Comparison of ENCODE assay signal across 8 mouse cellular contexts in genomic region chr12:103643336-103643735, GRCm38 (mm10). TPM values are rescaled to one million over a fixed set of nuclear protein-coding genes. Genes with fewer than 3 reads are reported as not detected.
DNase-seq lines count a peak whose midpoint lies in the region; ATAC-seq and TF ChIP-seq lines count a peak whose summit lies in the region.

No protein-coding gene starts in this region.

- H3K4me3 ChIP-seq in G1E (ENCODE audit: low read depth, low read length), result no peak overlapping the region
- H3K4me3 ChIP-seq in forebrain, embryonic 10.5 days, result no peak overlapping the region
- H3K4me3 ChIP-seq in hindbrain, postnatal 0 days (ENCODE audit: low read length), result no peak overlapping the region
- no peak overlapping the region for H3K4me3 ChIP-seq in midbrain, embryonic 11.5 days (ENCODE audit: low read depth, low read length)
- H3K4me3 ChIP-seq in small intestine, adult 2 months (ENCODE audit: low read depth, low read length), result no peak overlapping the region

- peaks cover 52% of the 10 kb centered on the region for H3K9me3 ChIP-seq in G1E (replicated peaks)
- no peaks in the 10 kb centered on the region for H3K9me3 ChIP-seq in forebrain, embryonic 10.5 days
- H3K9me3 ChIP-seq in hindbrain, postnatal 0 days (ENCODE audit: low read length), result no peaks in the 10 kb centered on the region
- no peaks in the 10 kb centered on the region for H3K9me3 ChIP-seq in midbrain, embryonic 11.5 days (ENCODE audit: control insufficient read depth, low read length)

- whole genome bisulfite sequencing in forebrain, embryonic 10.5 days, result 1% methylated on average over 2 of the region's 2 CpGs
- WGBS in hindbrain, postnatal 0 days, result 5% methylated on average over 2 of the region's 2 CpGs
- 0% methylated on average over 2 of the region's 2 CpGs for WGBS in midbrain, embryonic 11.5 days
- 0% methylated on average over 2 of the region's 2 CpGs for WGBS in small intestine, adult 2 months

- no peaks in the 10 kb centered on the region for H3K36me3 ChIP-seq in G1E (replicated peaks)
- no peaks in the 10 kb centered on the region for H3K36me3 ChIP-seq in forebrain, embryonic 10.5 days (replicated peaks)
- no peaks in the 10 kb centered on the region for H3K36me3 ChIP-seq in hindbrain, postnatal 0 days (ENCODE audit: insufficient read depth, low read length)
- no peaks in the 10 kb centered on the region for H3K36me3 ChIP-seq in midbrain, embryonic 11.5 days (ENCODE audit: control insufficient read depth, insufficient read depth, low read length)
- H3K36me3 ChIP-seq in small intestine, adult 2 months (ENCODE audit: control insufficient read depth, insufficient read depth, low read length), result no peaks in the 10 kb centered on the region

- no peak overlapping the region for H3K27ac ChIP-seq in forebrain, embryonic 10.5 days
- H3K27ac ChIP-seq in hindbrain, postnatal 0 days, result no peak overlapping the region
- no peak overlapping the region for H3K27ac ChIP-seq in midbrain, embryonic 11.5 days (ENCODE audit: low read depth, low read length)
- no peak overlapping the region for H3K27ac ChIP-seq in small intestine, adult 2 months (ENCODE audit: insufficient read depth, low read depth, low read length)

- no peaks in the 10 kb centered on the region for H3K27me3 ChIP-seq in G1E (ENCODE audit: insufficient read depth, low read length)
- no peaks in the 10 kb centered on the region for H3K27me3 ChIP-seq in forebrain, embryonic 10.5 days (ENCODE audit: poor library complexity, severe bottlenecking)
- no peaks in the 10 kb centered on the region for H3K27me3 ChIP-seq in hindbrain, postnatal 0 days (ENCODE audit: insufficient read depth, low read length)
- H3K27me3 ChIP-seq in midbrain, embryonic 11.5 days (ENCODE audit: control insufficient read depth, insufficient read depth, low read length), result no peaks in the 10 kb centered on the region
- H3K27me3 ChIP-seq in small intestine, adult 2 months (ENCODE audit: control insufficient read depth, insufficient read depth, low read length), result no peaks in the 10 kb centered on the region

- H3K4me1 ChIP-seq in G1E (ENCODE audit: insufficient read depth, low read depth, low read length), result no peaks in the 10 kb centered on the region; the same call in 1 of the 2 replicates
- H3K4me1 ChIP-seq in forebrain, embryonic 10.5 days, result no peaks in the 10 kb centered on the region
- no peaks in the 10 kb centered on the region for H3K4me1 ChIP-seq in hindbrain, postnatal 0 days (ENCODE audit: insufficient read depth, low read length)
- H3K4me1 ChIP-seq in midbrain, embryonic 11.5 days (ENCODE audit: control insufficient read depth, insufficient read depth, low read length), result no peaks in the 10 kb centered on the region
- H3K4me1 ChIP-seq in small intestine, adult 2 months (ENCODE audit: control insufficient read depth, insufficient read depth, insufficient read length, low read length), result no peaks in the 10 kb centered on the region

- no peak overlapping the region for H3K4me2 ChIP-seq in hindbrain, postnatal 0 days (ENCODE audit: low read depth, low read length)
- no peak overlapping the region for H3K4me2 ChIP-seq in midbrain, embryonic 11.5 days

- TF ChIP-seq POLR2A in small intestine, adult 2 months (IDR thresholded peaks at IDR 0.05; ENCODE audit: low read depth, low read length), result no peak

- peak; percentile 66 for TF ChIP-seq CTCF in G1E (IDR thresholded peaks at IDR 0.05; ENCODE audit: low read depth, low read length)
- TF ChIP-seq CTCF in hindbrain, postnatal 0 days (IDR thresholded peaks at IDR 0.05; ENCODE audit: low read depth), result peak; percentile 95
- peak; percentile 80; the same call in 1 of the 2 replicates for TF ChIP-seq CTCF in small intestine, adult 2 months (IDR thresholded peaks at IDR 0.05; ENCODE audit: extremely low read depth, insufficient read length, insufficient replicate concordance, low read depth, low read length)

- H3K9ac ChIP-seq in hindbrain, postnatal 0 days (replicated peaks; ENCODE audit: low read length), result no peak overlapping the region
- H3K9ac ChIP-seq in midbrain, embryonic 11.5 days (ENCODE audit: low read length), result no peak overlapping the region

- DNase-seq in G1E (ENCODE audit: low spot score), result no peak
- peak; percentile 54 to 71 for DNase-seq in adrenal gland, postnatal 4 days (ENCODE audit: low spot score in 2 of 2)
- DNase-seq in forebrain, embryonic 10.5 days (ENCODE audit: extremely low spot score, low spot score), result peak; percentile 79
- peak; percentile 90 for DNase-seq in hindbrain, postnatal 0 days (ENCODE audit: low spot score)
- peak; percentile 79 to 92 for DNase-seq in left cerebral cortex, adult 18-20 months (ENCODE audit: low spot score in 2 of 2)
- peak; percentile 100 for DNase-seq in midbrain, embryonic 11.5 days (ENCODE audit: low spot score, missing footprints)

- ATAC-seq in G1E (ENCODE audit: extremely low read depth, insufficient number of reproducible peaks, low FRiP score, poor library complexity, severe bottlenecking), result no peak
- ATAC-seq in hindbrain, postnatal 0 days, result peak; percentile 67
- peak; percentile 81 for ATAC-seq in midbrain, embryonic 11.5 days (ENCODE audit: low FRiP score)
- no peak for ATAC-seq in monocyte, adult 5-6 weeks (replicated peaks; ENCODE audit: insufficient number of reproducible peaks, low FRiP score, low TSS enrichment, poor library complexity, severe bottlenecking)

RNA-seq across cellular contexts. Expression of gene Serpina10, which starts 12.1 kb away (rescaled TPM):
- total RNA-seq in G1E (2014; fragmentation: Nextera tagmentation), result not detected in 2 replicates
- total RNA-seq in G1E (2017), result 0.05 TPM in 1 of 2 replicates, not detected in the other
- not detected in 2 replicates for polyA plus RNA-seq in G1E (2012)
- 10 to 100 TPM in 1 of 2 experiments, 1 to 10 TPM in 1; 1.5 to 11.8 TPM for total RNA-seq in adrenal gland, postnatal 4 days (2021)
- polyA plus RNA-seq in forebrain, embryonic 10.5 days (2016; fragmentation: Nextera tagmentation; extraction: Ambion mirVana), result not detected in 2 replicates
- not detected in 2 replicates for total RNA-seq in hindbrain, postnatal 0 days (2014; rRNA removed)
- 0.16 TPM in 1 of 2 replicates, not detected in the other for polyA plus RNA-seq in hindbrain, postnatal 0 days (2015; fragmentation: Nextera tagmentation; extraction: Ambion mirVana)
- not detected for total RNA-seq in left cerebral cortex, adult 18-20 months (2021)
- not detected in 2 replicates for polyA plus RNA-seq in midbrain, embryonic 11.5 days (2014; fragmentation: Nextera tagmentation; extraction: Ambion mirVana)
- 0.25 TPM in 1 of 2 replicates, not detected in the other for polyA plus RNA-seq in small intestine, adult 2 months (2012; rRNA removed)
- total RNA-seq in monocyte, adult 5-6 weeks (2017), result not detected in 3 replicates

RNA-seq across cellular contexts. Expression of gene Serpina6, which starts 13.7 kb away (rescaled TPM):
- total RNA-seq in G1E (2014; fragmentation: Nextera tagmentation) (not detected in 2 replicates), G1E (2017) (not detected in 2 replicates)
- polyA plus RNA-seq in G1E (2012), result not detected in 2 replicates
- 1 to 10 TPM in 1 of 2 experiments, under 1 TPM in 1; 0.76 to 3.0 TPM for total RNA-seq in adrenal gland, postnatal 4 days (2021)
- polyA plus RNA-seq in forebrain, embryonic 10.5 days (2016; fragmentation: Nextera tagmentation; extraction: Ambion mirVana), result not detected in 2 replicates
- not detected in 2 replicates for total RNA-seq in hindbrain, postnatal 0 days (2014; rRNA removed)
- polyA plus RNA-seq in hindbrain, postnatal 0 days (2015; fragmentation: Nextera tagmentation; extraction: Ambion mirVana), result not detected in 2 replicates
- not detected for total RNA-seq in left cerebral cortex, adult 18-20 months (2021)
- polyA plus RNA-seq in midbrain, embryonic 11.5 days (2014; fragmentation: Nextera tagmentation; extraction: Ambion mirVana), result not detected in 2 replicates
- not detected in 2 replicates for polyA plus RNA-seq in small intestine, adult 2 months (2012; rRNA removed)
- not detected in 3 replicates for total RNA-seq in monocyte, adult 5-6 weeks (2017)

RNA-seq across cellular contexts. Expression of gene Serpina16, which starts 32.6 kb away (rescaled TPM):
- not detected in 2 replicates for total RNA-seq in G1E (2014; fragmentation: Nextera tagmentation)
- not detected in 2 replicates for total RNA-seq in G1E (2017)
- not detected in 2 replicates for polyA plus RNA-seq in G1E (2012)
- not detected for total RNA-seq in adrenal gland, postnatal 4 days (2021)
- polyA plus RNA-seq in forebrain, embryonic 10.5 days (2016; fragmentation: Nextera tagmentation; extraction: Ambion mirVana), result not detected in 2 replicates
- total RNA-seq in hindbrain, postnatal 0 days (2014; rRNA removed), result not detected in 2 replicates
- polyA plus RNA-seq in hindbrain, postnatal 0 days (2015; fragmentation: Nextera tagmentation; extraction: Ambion mirVana), result not detected in 2 replicates
- not detected for total RNA-seq in left cerebral cortex, adult 18-20 months (2021)
- not detected in 2 replicates for polyA plus RNA-seq in midbrain, embryonic 11.5 days (2014; fragmentation: Nextera tagmentation; extraction: Ambion mirVana)
- not detected in 2 replicates for polyA plus RNA-seq in small intestine, adult 2 months (2012; rRNA removed)
- not detected in 3 replicates for total RNA-seq in monocyte, adult 5-6 weeks (2017)

RNA-seq across cellular contexts. Expression of gene Serpina1f, which starts 52.0 kb away (rescaled TPM):
- total RNA-seq in G1E (2014; fragmentation: Nextera tagmentation), result not detected in 2 replicates
- 0.06 and 0.27 TPM in 2 replicates for total RNA-seq in G1E (2017)
- polyA plus RNA-seq in G1E (2012), result not detected in 2 replicates
- total RNA-seq in adrenal gland, postnatal 4 days (2021), result not detected
- not detected in 2 replicates for polyA plus RNA-seq in forebrain, embryonic 10.5 days (2016; fragmentation: Nextera tagmentation; extraction: Ambion mirVana)
- total RNA-seq in hindbrain, postnatal 0 days (2014; rRNA removed), result not detected in 2 replicates
- not detected in 2 replicates for polyA plus RNA-seq in hindbrain, postnatal 0 days (2015; fragmentation: Nextera tagmentation; extraction: Ambion mirVana)
- total RNA-seq in left cerebral cortex, adult 18-20 months (2021), result not detected
- polyA plus RNA-seq in midbrain, embryonic 11.5 days (2014; fragmentation: Nextera tagmentation; extraction: Ambion mirVana), result not detected in 2 replicates
- 0.44 TPM in 1 of 2 replicates, not detected in the other for polyA plus RNA-seq in small intestine, adult 2 months (2012; rRNA removed)
- not detected in 3 replicates for total RNA-seq in monocyte, adult 5-6 weeks (2017)

Comparison
In these comparisons a context has a peak if more than half of its experiments do, and no peak if none do; other contexts are left out.
1. ATAC-seq: peak in hindbrain, postnatal 0 days (single experiment) and midbrain, embryonic 11.5 days (single experiment); none in G1E (single experiment) and monocyte, adult 5-6 weeks (single experiment).
2. Peak in every context shown above with its lines, with median percentiles within 50 percentile points of each other: CTCF ChIP-seq.